Comparison of ENCODE assay signal across 8 mouse cellular contexts in the genomic region with DNA sequence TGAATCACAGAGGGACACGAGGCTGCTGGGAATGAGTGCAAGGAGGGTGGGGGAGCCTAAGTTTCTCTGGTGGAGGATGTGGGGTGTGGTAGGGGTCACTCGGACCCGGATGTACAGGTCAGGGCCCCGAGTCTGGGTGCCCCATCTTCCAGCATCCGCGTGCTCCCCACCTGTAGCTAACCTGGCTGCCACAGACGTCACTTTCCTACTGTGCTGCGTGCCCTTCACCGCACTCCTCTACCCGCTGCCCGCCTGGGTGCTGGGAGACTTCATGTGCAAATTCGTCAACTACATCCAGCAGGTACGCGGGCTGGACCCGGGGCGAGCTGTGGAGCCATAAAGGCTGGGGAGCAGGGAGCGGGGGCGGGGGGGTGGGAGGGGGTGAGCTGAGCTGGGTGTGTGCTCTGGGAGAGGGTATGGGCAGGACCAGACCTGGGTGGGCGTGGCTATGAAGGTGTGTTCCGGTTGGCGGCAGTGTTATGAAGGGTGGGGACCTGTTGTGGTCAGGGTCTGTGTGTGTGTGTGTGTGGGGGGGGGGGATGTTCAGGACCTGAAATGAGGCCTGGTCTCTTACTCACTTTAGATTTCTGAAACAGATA. TPM values are rescaled to one million over a fixed set of nuclear protein-coding genes. Genes with fewer than 3 reads are reported as not detected.
DNase-seq lines count a peak whose midpoint lies in the region; ATAC-seq and TF ChIP-seq lines count a peak whose summit lies in the region.

No protein-coding gene starts in this region.

- H3K27ac ChIP-seq in heart, embryonic 11.5 days (ENCODE audit: low read depth, low read length), result no peak overlapping the region
- H3K27ac ChIP-seq in limb, embryonic 14.5 days (replicated peaks; ENCODE audit: low read depth, low read length), result no peak overlapping the region

- 4% methylated on average over 21 of the region's 21 CpGs for WGBS in heart, embryonic 11.5 days (ENCODE audit: insufficient replicate concordance)
- WGBS in limb, embryonic 14.5 days, result 5% methylated on average over 19 of the region's 21 CpGs

- no peak for ATAC-seq in heart, embryonic 11.5 days (replicated peaks; ENCODE audit: insufficient number of reproducible peaks, low FRiP score, low TSS enrichment)
- no peak for ATAC-seq in limb, embryonic 14.5 days (ENCODE audit: low FRiP score, low read depth)

- peaks cover 46% of the 10 kb centered on the region for H3K4me1 ChIP-seq in heart, embryonic 11.5 days (ENCODE audit: control insufficient read depth, insufficient read depth, low read length)
- H3K4me1 ChIP-seq in limb, embryonic 14.5 days (ENCODE audit: control insufficient read depth, insufficient read depth, low read length), result peaks cover 19% of the 10 kb centered on the region

- no peak for DNase-seq in heart, adult 8-10 months (ENCODE audit: low spot score)
- peak; percentile 25 for DNase-seq in thymus, postnatal 25 days
- DNase-seq in thymus, postnatal 0 days (ENCODE audit: low spot score), result no peak
- DNase-seq in limb, embryonic 14.5 days (ENCODE audit: low spot score), result no peak
- DNase-seq in adrenal gland, adult 8-10 months, result no peak
- DNase-seq in spleen, adult 12 weeks (ENCODE audit: low spot score), result no peak
- DNase-seq in c-Kit-positive CD71-positive TER-119-positive erythroid progenitor cells, embryonic 14.5 days (ENCODE audit: low spot score), result no peak

- H3K27me3 ChIP-seq in heart, embryonic 11.5 days (ENCODE audit: control insufficient read depth, insufficient read depth, low read length), result peaks cover 63% of the 10 kb centered on the region
- H3K27me3 ChIP-seq in limb, embryonic 14.5 days (ENCODE audit: control insufficient read depth, insufficient read depth, low read length), result peaks cover 61% of the 10 kb centered on the region

- peak overlapping the region; percentile 28; the same call in 1 of the 2 replicates for H3K9ac ChIP-seq in heart, embryonic 11.5 days (ENCODE audit: low read depth, low read length)
- H3K9ac ChIP-seq in limb, embryonic 14.5 days (ENCODE audit: low read depth, low read length, severe bottlenecking), result no peak overlapping the region

- H3K9me3 ChIP-seq in heart, embryonic 11.5 days (replicated peaks; ENCODE audit: control insufficient read depth, low read length), result no peaks in the 10 kb centered on the region
- H3K9me3 ChIP-seq in limb, embryonic 14.5 days (ENCODE audit: control insufficient read depth, low read length), result no peaks in the 10 kb centered on the region

- peak overlapping the region; percentile 19; the same call in 1 of the 2 replicates for H3K4me3 ChIP-seq in heart, embryonic 11.5 days (ENCODE audit: low read depth, low read length)
- 0 out of 2 replicates have a peak overlapping the region, but pooled peaks have one; percentile 7 for H3K4me3 ChIP-seq in limb, embryonic 14.5 days (replicated peaks; ENCODE audit: low read length)

- H3K36me3 ChIP-seq in heart, embryonic 11.5 days (ENCODE audit: control insufficient read depth, insufficient read depth, low read length), result no peaks in the 10 kb centered on the region
- H3K36me3 ChIP-seq in limb, embryonic 14.5 days (ENCODE audit: control insufficient read depth, insufficient read depth, low read length), result no peaks in the 10 kb centered on the region

- no peak for TF ChIP-seq POLR2A in limb, embryonic 14.5 days (IDR thresholded peaks at IDR 0.05; ENCODE audit: borderline replicate concordance, extremely low read depth, insufficient read depth, insufficient read length)

- H3K4me2 ChIP-seq in heart, embryonic 11.5 days, result peak overlapping the region; percentile 60
- no peak overlapping the region; the same call in 1 of the 2 replicates for H3K4me2 ChIP-seq in limb, embryonic 14.5 days (replicated peaks; ENCODE audit: low read depth, low read length, severe bottlenecking)

RNA-seq across cellular contexts. Expression of a gene that starts 1.7 kb away (rescaled TPM):
- 87.6 and 89.2 TPM in 2 replicates for polyA plus RNA-seq in heart, embryonic 11.5 days (2014; fragmentation: Nextera tagmentation; extraction: Ambion mirVana)
- 10 to 100 TPM; 75.2 to 85.9 (median 81.0) TPM for total RNA-seq in heart, adult 8-10 months (2022)
- polyA plus RNA-seq in thymus, postnatal 0 days (2015; fragmentation: Nextera tagmentation; extraction: Ambion mirVana), result 129 and 131 TPM in 2 replicates
- 158 and 219 TPM in 2 replicates for polyA plus RNA-seq in limb, embryonic 14.5 days (2012; rRNA removed)
- polyA plus RNA-seq in limb, embryonic 14.5 days (2014; fragmentation: Nextera tagmentation; extraction: Ambion mirVana), result 141 and 152 TPM in 2 replicates
- 100 to 1,000 TPM in 3 of 4 experiments, 10 to 100 TPM in 1; 99.4 to 132 (median 112) TPM for total RNA-seq in adrenal gland, adult 8-10 months (2022)

RNA-seq across cellular contexts. Expression of a gene that starts 2.6 kb away (rescaled TPM):
- polyA plus RNA-seq in heart, embryonic 11.5 days (2014; fragmentation: Nextera tagmentation; extraction: Ambion mirVana), result 0.15 and 0.31 TPM in 2 replicates
- under 1 TPM; 0.28 to 0.62 (median 0.32) TPM for total RNA-seq in heart, adult 8-10 months (2022)
- polyA plus RNA-seq in thymus, postnatal 0 days (2015; fragmentation: Nextera tagmentation; extraction: Ambion mirVana), result 0.48 and 1.2 TPM in 2 replicates
- polyA plus RNA-seq in limb, embryonic 14.5 days (2012; rRNA removed), result 2.5 and 2.8 TPM in 2 replicates
- 0.17 and 0.26 TPM in 2 replicates for polyA plus RNA-seq in limb, embryonic 14.5 days (2014; fragmentation: Nextera tagmentation; extraction: Ambion mirVana)
- total RNA-seq in adrenal gland, adult 8-10 months (2022), result 1 to 10 TPM; 1.1 to 5.6 (median 4.0) TPM

RNA-seq across cellular contexts. Expression of a gene that starts 7.5 kb away (rescaled TPM):
- 4.3 and 12.7 TPM in 2 replicates for polyA plus RNA-seq in heart, embryonic 11.5 days (2014; fragmentation: Nextera tagmentation; extraction: Ambion mirVana)
- 1 to 10 TPM; 1.2 to 1.7 (median 1.3) TPM for total RNA-seq in heart, adult 8-10 months (2022)
- polyA plus RNA-seq in thymus, postnatal 0 days (2015; fragmentation: Nextera tagmentation; extraction: Ambion mirVana), result 3.7 TPM in 2 replicates
- polyA plus RNA-seq in limb, embryonic 14.5 days (2012; rRNA removed), result 8.6 and 12.6 TPM in 2 replicates
- 4.8 and 5.0 TPM in 2 replicates for polyA plus RNA-seq in limb, embryonic 14.5 days (2014; fragmentation: Nextera tagmentation; extraction: Ambion mirVana)
- 1 to 10 TPM; 5.3 to 9.8 (median 7.5) TPM for total RNA-seq in adrenal gland, adult 8-10 months (2022)

RNA-seq across cellular contexts. Expression of a gene that starts 8.7 kb away (rescaled TPM):
- polyA plus RNA-seq in heart, embryonic 11.5 days (2014; fragmentation: Nextera tagmentation; extraction: Ambion mirVana), result 8.1 TPM in 1 of 2 replicates, not detected in the other
- total RNA-seq in heart, adult 8-10 months (2022), result not detected
- polyA plus RNA-seq in thymus, postnatal 0 days (2015; fragmentation: Nextera tagmentation; extraction: Ambion mirVana), result 5.3 and 15.5 TPM in 2 replicates
- not detected in 2 replicates for polyA plus RNA-seq in limb, embryonic 14.5 days (2012; rRNA removed)
- polyA plus RNA-seq in limb, embryonic 14.5 days (2014; fragmentation: Nextera tagmentation; extraction: Ambion mirVana), result 6.6 TPM in 1 of 2 replicates, not detected in the other
- total RNA-seq in adrenal gland, adult 8-10 months (2022), result not detected

RNA-seq across cellular contexts. Expression of a gene that starts 10.6 kb away (rescaled TPM):
- polyA plus RNA-seq in heart, embryonic 11.5 days (2014; fragmentation: Nextera tagmentation; extraction: Ambion mirVana), result 30.9 and 32.0 TPM in 2 replicates
- 10 to 100 TPM; 48.5 to 65.2 (median 53.3) TPM for total RNA-seq in heart, adult 8-10 months (2022)
- polyA plus RNA-seq in thymus, postnatal 0 days (2015; fragmentation: Nextera tagmentation; extraction: Ambion mirVana), result 32.6 and 39.1 TPM in 2 replicates
- 54.6 and 73.8 TPM in 2 replicates for polyA plus RNA-seq in limb, embryonic 14.5 days (2012; rRNA removed)
- polyA plus RNA-seq in limb, embryonic 14.5 days (2014; fragmentation: Nextera tagmentation; extraction: Ambion mirVana), result 33.4 and 38.3 TPM in 2 replicates
- total RNA-seq in adrenal gland, adult 8-10 months (2022), result 10 to 100 TPM; 50.9 to 60.7 (median 57.8) TPM
